Comparison of ENCODE assay signal across 12 mouse cellular contexts in the genomic region with DNA sequence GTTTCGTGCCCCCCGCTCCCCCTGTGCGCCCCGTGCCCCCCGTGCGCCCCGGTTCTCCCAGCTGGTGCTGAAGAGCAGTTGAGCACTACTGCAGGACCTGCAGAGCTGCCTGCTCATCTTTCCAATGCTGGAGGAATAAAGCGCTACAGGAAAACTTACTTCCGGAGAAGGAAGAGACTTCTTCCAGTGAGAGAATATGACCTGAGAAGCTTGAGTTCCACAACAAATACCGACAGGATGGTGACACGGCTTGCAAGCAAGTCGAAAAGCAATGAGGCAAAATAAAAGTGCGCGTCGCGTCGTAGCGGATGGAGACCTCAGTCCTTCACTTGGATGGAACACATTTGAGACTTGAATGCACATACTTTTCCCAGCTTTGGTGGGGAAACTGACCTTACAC. TPM values are rescaled to one million over a fixed set of nuclear protein-coding genes. Genes with fewer than 3 reads are reported as not detected.
A peak's percentile ranks its signal among the peaks of the same experiment; 100 is the strongest.
DNase-seq lines count a peak whose midpoint lies in the region; ATAC-seq and TF ChIP-seq lines count a peak whose summit lies in the region.
"Had no signal": no experiment of that assay in that cellular context is flagged by ENCODE, and none has a peak within 500 bp of the region (broad histone marks: within the 10 kb centered on the region; RNA-seq: fewer than 3 reads in every experiment).

No protein-coding gene starts in this region.

- no peak overlapping the region; the same call in 1 of the 2 replicates for H3K27ac ChIP-seq in heart, embryonic 10.5 days
- H3K27ac ChIP-seq in forebrain, embryonic 14.5 days (ENCODE audit: low read depth, low read length) = no peak overlapping the region
- no peak overlapping the region for H3K27ac ChIP-seq in midbrain, embryonic 11.5 days (ENCODE audit: low read depth, low read length)
- no peak overlapping the region for H3K27ac ChIP-seq in gastrocnemius, adult 2 months

- no peaks in the 10 kb centered on the region for H3K9me3 ChIP-seq in heart, embryonic 10.5 days
- no peaks in the 10 kb centered on the region for H3K9me3 ChIP-seq in forebrain, embryonic 14.5 days (replicated peaks; ENCODE audit: control insufficient read depth, low read length)
- no peaks in the 10 kb centered on the region for H3K9me3 ChIP-seq in midbrain, embryonic 11.5 days (ENCODE audit: control insufficient read depth, low read length)

- H3K4me1 ChIP-seq in heart, embryonic 10.5 days = 0 out of 2 replicates have a peak, but pooled peaks cover 5% of the 10 kb centered on the region
- H3K4me1 ChIP-seq in forebrain, embryonic 14.5 days (ENCODE audit: control insufficient read depth, insufficient read depth, low read length) = no peaks in the 10 kb centered on the region
- H3K4me1 ChIP-seq in midbrain, embryonic 11.5 days (ENCODE audit: control insufficient read depth, insufficient read depth, low read length) = 0 out of 2 replicates have a peak, but pooled peaks cover 2% of the 10 kb centered on the region

- no peak for TF ChIP-seq CTCF in gastrocnemius, adult 2 months (IDR thresholded peaks at IDR 0.05)

- H3K36me3 ChIP-seq in heart, embryonic 10.5 days = peaks cover 30% of the 10 kb centered on the region; the same call in 1 of the 2 replicates
- H3K36me3 ChIP-seq in forebrain, embryonic 14.5 days (ENCODE audit: control insufficient read depth, insufficient read depth, low read length) = peaks cover 17% of the 10 kb centered on the region
- H3K36me3 ChIP-seq in midbrain, embryonic 11.5 days (ENCODE audit: control insufficient read depth, insufficient read depth, low read length) = peaks cover 2% of the 10 kb centered on the region; the same call in 1 of the 2 replicates

- no peak for DNase-seq in heart, embryonic 10.5 days (ENCODE audit: low spot score)
- DNase-seq in heart, postnatal 10 days = no peak
- DNase-seq in ES-CJ7 (ENCODE audit: low read depth, low spot score) = peak; percentile 60
- peak; percentile 19 for DNase-seq in forebrain, embryonic 14.5 days (ENCODE audit: low spot score)
- peak; percentile 84 for DNase-seq in midbrain, embryonic 11.5 days (ENCODE audit: low spot score, missing footprints)
- no peak for DNase-seq in cerebellum, adult 9-10 months
- DNase-seq in gastrocnemius, adult 2 months = no peak
- no peak for DNase-seq in c-Kit-positive CD71-positive TER-119-positive erythroid progenitor cells, embryonic 14.5 days (ENCODE audit: low spot score)
- DNase-seq: cerebellum, postnatal 36 days; heart, postnatal 4 days; liver had no signal

- H3K4me2 ChIP-seq in forebrain, embryonic 14.5 days (ENCODE audit: low read length) = peak overlapping the region; percentile 40
- peak overlapping the region; percentile 55 for H3K4me2 ChIP-seq in midbrain, embryonic 11.5 days

- H3K27me3 ChIP-seq in heart, embryonic 10.5 days (ENCODE audit: insufficient read depth, poor library complexity, severe bottlenecking) = peaks cover 12% of the 10 kb centered on the region
- H3K27me3 ChIP-seq in forebrain, embryonic 14.5 days (replicated peaks; ENCODE audit: control insufficient read depth, insufficient read depth, low read length) = peaks cover 5% of the 10 kb centered on the region; the same call in 1 of the 2 replicates
- peaks cover 7% of the 10 kb centered on the region for H3K27me3 ChIP-seq in midbrain, embryonic 11.5 days (ENCODE audit: control insufficient read depth, insufficient read depth, low read length)

- intact Hi-C loops in heart, postnatal 10 days (cut with DNase I) = no loop called here
- intact Hi-C loops in gastrocnemius, adult 2 months (cut with DNase I) = no loop called here

- WGBS in heart, embryonic 10.5 days = 42% methylated on average over 18 of the region's 18 CpGs
- 42% methylated on average over 18 of the region's 18 CpGs for WGBS in forebrain, embryonic 14.5 days
- WGBS in midbrain, embryonic 11.5 days = 32% methylated on average over 18 of the region's 18 CpGs

- peak overlapping the region; percentile 50 for H3K4me3 ChIP-seq in heart, embryonic 10.5 days
- peak overlapping the region; percentile 11 for H3K4me3 ChIP-seq in forebrain, embryonic 14.5 days (ENCODE audit: low read depth, low read length)
- peak overlapping the region; percentile 29 for H3K4me3 ChIP-seq in midbrain, embryonic 11.5 days (ENCODE audit: low read depth, low read length)
- no peak overlapping the region for H3K4me3 ChIP-seq in gastrocnemius, adult 2 months
- H3K4me3 ChIP-seq: myocyte had no signal

- no peak overlapping the region for H3K9ac ChIP-seq in forebrain, embryonic 14.5 days (ENCODE audit: low read length)
- H3K9ac ChIP-seq in midbrain, embryonic 11.5 days (ENCODE audit: low read length) = no peak overlapping the region

- no peak for ATAC-seq in forebrain, embryonic 14.5 days
- ATAC-seq in midbrain, embryonic 11.5 days (ENCODE audit: low FRiP score) = no peak

RNA-seq across cellular contexts. Expression of a gene that starts 36.6 kb away (rescaled TPM):
- 11.4 and 11.9 TPM in 2 replicates for polyA plus RNA-seq in heart, embryonic 10.5 days (2016; fragmentation: Nextera tagmentation; extraction: Ambion mirVana)
- 1 to 10 TPM; 1.6 TPM for total RNA-seq in heart, postnatal 10 days (2021)
- polyA plus RNA-seq in forebrain, embryonic 14.5 days (2014; fragmentation: Nextera tagmentation; extraction: Ambion mirVana) = 23.6 and 27.8 TPM in 2 replicates
- 16.5 and 17.5 TPM in 2 replicates for polyA plus RNA-seq in midbrain, embryonic 11.5 days (2014; fragmentation: Nextera tagmentation; extraction: Ambion mirVana)
- total RNA-seq in gastrocnemius, adult 2 months (2021) = 1 to 10 TPM; 1.0 TPM

Comparison
In these comparisons a context has a peak if more than half of its experiments do, and no peak if none do; other contexts are left out.
1. DNase-seq: peak in ES-CJ7 (single experiment), forebrain, embryonic 14.5 days (single experiment) and midbrain, embryonic 11.5 days (single experiment); none in heart, embryonic 10.5 days (single experiment), heart, postnatal 10 days (0 of 2), cerebellum, adult 9-10 months (single experiment), gastrocnemius, adult 2 months (single experiment) and c-Kit-positive CD71-positive TER-119-positive erythroid progenitor cells, embryonic 14.5 days (single experiment).